ENCODE assay signal across 27 mouse cellular contexts in the genomic region with DNA sequence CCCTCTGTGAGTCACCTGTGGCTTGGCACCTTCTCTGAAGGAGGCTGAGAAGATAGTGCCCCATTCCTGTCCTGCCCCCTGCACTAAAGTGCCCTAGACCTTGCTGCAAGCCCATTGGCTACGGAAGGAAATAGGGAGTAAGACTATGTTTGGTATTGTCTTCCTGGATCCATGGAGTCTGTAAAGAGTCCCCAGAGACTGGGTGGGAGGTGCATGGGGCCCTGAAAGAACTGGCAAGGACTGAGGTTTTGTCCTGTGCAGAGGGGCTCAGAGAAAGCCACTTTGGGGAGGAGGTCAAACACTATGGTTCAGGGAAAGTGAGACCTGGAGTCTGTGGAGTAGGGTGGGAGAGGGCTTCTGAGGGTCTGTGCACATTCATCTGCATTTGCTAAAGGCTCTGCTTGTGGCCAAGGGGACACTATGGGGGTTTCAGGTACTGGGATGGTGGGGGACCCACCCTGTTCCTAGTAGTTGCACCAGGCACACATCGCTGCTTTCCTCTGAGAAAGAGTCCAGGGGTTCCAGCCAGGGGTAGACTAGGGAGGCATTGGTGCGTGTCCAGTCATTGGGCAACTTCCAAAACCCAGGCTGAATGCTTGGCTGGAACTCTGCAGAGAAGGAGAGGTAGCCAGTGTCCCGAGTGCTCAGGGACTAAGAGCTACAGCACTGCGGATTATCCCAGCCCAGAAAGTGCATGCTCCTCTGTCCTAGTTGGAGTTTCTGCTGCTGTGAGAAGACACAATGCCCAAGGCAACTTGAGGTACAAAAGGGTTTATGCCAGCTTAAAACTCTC. TPM values are rescaled to one million over a fixed set of nuclear protein-coding genes. Genes with fewer than 3 reads are reported as not detected.
A peak's percentile ranks its signal among the peaks of the same experiment; 100 is the strongest.
DNase-seq lines count a peak whose midpoint lies in the region; ATAC-seq lines count a peak whose summit lies in the region.
"Had no signal": no experiment of that assay in that cellular context is flagged by ENCODE, and none has a peak within 500 bp of the region (broad histone marks: within the 10 kb centered on the region; RNA-seq: fewer than 3 reads in every experiment).

No protein-coding gene starts in this region.

- H3K4me1 ChIP-seq in kidney, embryonic 16.5 days (ENCODE audit: insufficient read depth, low read length) = no peaks in the 10 kb centered on the region
- H3K4me1 ChIP-seq: embryonic facial prominence, embryonic 13.5 days; forebrain, embryonic 13.5 days; hindbrain, embryonic 12.5 days; neural tube, embryonic 13.5 days had no signal

- no peak overlapping the region for H3K27ac ChIP-seq in kidney, embryonic 16.5 days (ENCODE audit: low read length)
- H3K27ac ChIP-seq: embryonic facial prominence, embryonic 13.5 days; forebrain, embryonic 13.5 days; hindbrain, embryonic 12.5 days; liver, embryonic 14.5 days; lung, embryonic 15.5 days; neural tube, embryonic 13.5 days had no signal

- 62% methylated on average over 5 of the region's 5 CpGs for WGBS in kidney, embryonic 16.5 days

- ATAC-seq in kidney, embryonic 16.5 days (ENCODE audit: low FRiP score, low TSS enrichment) = peak; percentile 39; the same call in 1 of the 2 replicates
- ATAC-seq: forebrain, embryonic 13.5 days; intestine, postnatal 0 days; midbrain, embryonic 16.5 days had no signal

- no peak overlapping the region for H3K9ac ChIP-seq in kidney, embryonic 16.5 days (replicated peaks; ENCODE audit: low read length)
- H3K9ac ChIP-seq: embryonic facial prominence, embryonic 13.5 days; forebrain, embryonic 13.5 days; hindbrain, embryonic 12.5 days; liver, embryonic 14.5 days; lung, embryonic 15.5 days; neural tube, embryonic 13.5 days had no signal

- H3K4me3 ChIP-seq in kidney, embryonic 16.5 days (ENCODE audit: low read length) = no peak overlapping the region
- H3K4me3 ChIP-seq: embryonic facial prominence, embryonic 13.5 days; erythroblast, embryonic 14.5 days; forebrain, embryonic 13.5 days; heart, embryonic 12.5 days; hindbrain, embryonic 12.5 days; lung, embryonic 15.5 days; myocyte; neural tube, embryonic 13.5 days had no signal

- H3K27me3 ChIP-seq in kidney, embryonic 16.5 days (ENCODE audit: insufficient read depth, low read length) = no peaks in the 10 kb centered on the region
- H3K27me3 ChIP-seq: lung, embryonic 15.5 days had no signal

- H3K36me3 ChIP-seq in kidney, embryonic 16.5 days (ENCODE audit: insufficient read depth, low read length) = no peaks in the 10 kb centered on the region
- H3K36me3 ChIP-seq: embryonic facial prominence, embryonic 13.5 days; heart, embryonic 12.5 days; hindbrain, embryonic 12.5 days; lung, embryonic 15.5 days; neural tube, embryonic 13.5 days had no signal

- DNase-seq in adrenal gland, postnatal 10 days = peak; percentile 30
- no peak for DNase-seq in adrenal gland, postnatal 14 days
- DNase-seq in ovary, postnatal 14 days (ENCODE audit: low spot score) = peak; percentile 48
- DNase-seq in ovary, postnatal 10 days (ENCODE audit: low spot score) = no peak
- no peak for DNase-seq in thymus, postnatal 0 days (ENCODE audit: low spot score)
- DNase-seq in embryo, embryonic 10.5 days (ENCODE audit: low spot score) = no peak
- no peak for DNase-seq in cerebellum, postnatal 10 days
- DNase-seq: cerebellum, adult 11-12 months; cerebellum, postnatal 25 days; embryo, embryonic 11 days; gastrocnemius, postnatal 36 days; lung, postnatal 4 days; thymus, adult 18-20 months; thymus, postnatal 4 days had no signal

- H3K9me3 ChIP-seq in kidney, embryonic 16.5 days (ENCODE audit: low read length) = no peaks in the 10 kb centered on the region
- H3K9me3 ChIP-seq: embryonic facial prominence, embryonic 13.5 days; forebrain, embryonic 13.5 days; heart, embryonic 12.5 days; hindbrain, embryonic 12.5 days; lung, embryonic 15.5 days; neural tube, embryonic 13.5 days had no signal

- no peak overlapping the region for H3K4me2 ChIP-seq in kidney, embryonic 16.5 days (replicated peaks; ENCODE audit: low read depth, low read length)
- H3K4me2 ChIP-seq: embryonic facial prominence, embryonic 13.5 days; forebrain, embryonic 13.5 days; heart, embryonic 12.5 days; hindbrain, embryonic 12.5 days; lung, embryonic 15.5 days; neural tube, embryonic 13.5 days had no signal

RNA-seq across cellular contexts. Expression of a gene that starts 4.6 kb away (rescaled TPM):
- total RNA-seq in adrenal gland, postnatal 10 days (2021) = 10 to 100 TPM; 13.5 to 14.8 TPM
- 18.3 and 20.2 TPM in 2 replicates for total RNA-seq in adrenal gland, postnatal 14 days (2021)
- 7.0 and 9.8 TPM in 2 replicates for polyA plus RNA-seq in kidney, embryonic 16.5 days (2015; fragmentation: Nextera tagmentation; extraction: Ambion mirVana)
- 1.0 and 1.1 TPM in 2 replicates for polyA plus RNA-seq in thymus, postnatal 0 days (2015; fragmentation: Nextera tagmentation; extraction: Ambion mirVana)
- total RNA-seq: megakaryocyte-erythroid progenitor cell, adult 5-6 weeks had no signal
- polyA plus RNA-seq: erythroblast, embryonic 14.5 days had no signal

RNA-seq across cellular contexts. Expression of a gene that starts 13.7 kb away (rescaled TPM):
- total RNA-seq in adrenal gland, postnatal 10 days (2021) = 10 to 100 TPM; 19.3 to 20.2 TPM
- total RNA-seq in adrenal gland, postnatal 14 days (2021) = 15.9 and 23.3 TPM in 2 replicates
- 21.9 and 25.3 TPM in 2 replicates for polyA plus RNA-seq in kidney, embryonic 16.5 days (2015; fragmentation: Nextera tagmentation; extraction: Ambion mirVana)
- 16.3 and 18.0 TPM in 2 replicates for polyA plus RNA-seq in thymus, postnatal 0 days (2015; fragmentation: Nextera tagmentation; extraction: Ambion mirVana)

RNA-seq across cellular contexts. Expression of a gene that starts 15.9 kb away (rescaled TPM):
- 10 to 100 TPM; 28.1 to 28.7 TPM for total RNA-seq in adrenal gland, postnatal 10 days (2021)
- total RNA-seq in adrenal gland, postnatal 14 days (2021) = 29.5 and 32.8 TPM in 2 replicates
- polyA plus RNA-seq in kidney, embryonic 16.5 days (2015; fragmentation: Nextera tagmentation; extraction: Ambion mirVana) = 36.4 and 39.3 TPM in 2 replicates
- 31.6 TPM in 2 replicates for polyA plus RNA-seq in thymus, postnatal 0 days (2015; fragmentation: Nextera tagmentation; extraction: Ambion mirVana)

RNA-seq across cellular contexts. Expression of a gene that starts 38.2 kb away (rescaled TPM):
- total RNA-seq in adrenal gland, postnatal 10 days (2021) = 10 to 100 TPM; 30.4 to 36.6 TPM
- 28.6 and 35.1 TPM in 2 replicates for total RNA-seq in adrenal gland, postnatal 14 days (2021)
- polyA plus RNA-seq in kidney, embryonic 16.5 days (2015; fragmentation: Nextera tagmentation; extraction: Ambion mirVana) = 36.3 and 39.6 TPM in 2 replicates
- polyA plus RNA-seq in thymus, postnatal 0 days (2015; fragmentation: Nextera tagmentation; extraction: Ambion mirVana) = 13.9 and 15.5 TPM in 2 replicates

Comparison
In these comparisons a context has a peak if more than half of its experiments do, and no peak if none do; other contexts are left out.
1. DNase-seq: peak in adrenal gland, postnatal 10 days (single experiment) and ovary, postnatal 14 days (single experiment); none in adrenal gland, postnatal 14 days (single experiment), ovary, postnatal 10 days (single experiment), thymus, postnatal 0 days (single experiment), embryo, embryonic 10.5 days (single experiment) and cerebellum, postnatal 10 days (0 of 2).